Mouse (Mus musculus): ENCODE results near the gene Zfp784.

The Zfp784 gene

DNA sequence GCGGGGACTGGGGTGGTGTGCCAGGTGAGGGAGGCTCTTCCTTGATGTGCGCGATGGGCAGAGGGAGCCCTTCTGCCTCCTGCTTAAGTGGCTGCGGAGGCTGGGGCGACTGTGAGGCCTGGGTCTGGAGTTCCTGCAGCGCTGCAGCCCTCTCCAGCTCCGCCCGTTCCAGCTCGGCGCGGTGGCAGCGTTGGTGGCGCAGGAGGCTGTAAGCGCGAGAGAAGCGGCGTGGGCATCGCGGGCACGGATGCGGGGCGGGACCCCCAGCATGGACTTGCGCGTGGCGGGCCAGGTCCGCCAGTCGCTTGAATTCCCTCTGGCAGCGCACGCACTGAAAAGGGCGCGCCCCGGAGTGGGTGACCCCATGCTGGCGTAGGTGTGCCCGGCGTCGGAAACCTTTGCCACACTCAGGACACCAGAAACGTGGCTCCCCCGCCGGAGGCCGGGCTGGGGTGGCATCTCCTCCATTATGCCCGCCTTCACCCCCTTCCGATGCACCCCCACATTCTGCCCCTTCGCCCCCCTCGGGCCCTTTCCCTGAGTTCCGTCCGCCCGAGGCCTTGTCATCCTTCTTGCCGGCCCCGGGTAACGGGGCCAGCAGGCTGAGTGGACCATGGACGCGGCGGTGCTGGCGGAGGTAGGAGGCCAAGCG lies 44.8 kb downstream of the Zfp784 start:
- peak; percentile 26 for DNase-seq (ENCODE audit: low read depth, low spot score)

DNA sequence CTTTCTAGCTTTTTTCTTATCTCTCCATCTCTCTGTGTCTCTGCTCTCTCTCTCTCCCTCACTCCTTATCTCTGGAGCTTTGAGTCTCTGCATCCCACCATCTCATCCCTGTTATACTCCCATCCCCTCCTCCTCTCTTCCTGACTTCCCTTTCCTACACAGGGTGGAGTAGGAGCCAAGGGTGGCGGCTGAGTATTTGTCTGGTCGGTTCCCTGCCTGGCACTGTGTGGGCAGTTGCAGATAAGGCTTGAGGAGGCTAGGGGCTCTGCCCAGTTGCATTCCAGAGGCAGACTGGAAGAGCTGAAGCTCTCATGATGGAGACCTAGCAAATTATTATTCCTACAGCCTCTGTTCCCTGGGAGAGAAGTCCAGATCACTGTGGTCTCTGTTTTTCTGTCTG lies 50.0 kb downstream of the Zfp784 start:
- DNase-seq (ENCODE audit: low read depth, low spot score): no peak

Measured in brain, adult 2 months (tissue).